Mouse (Mus musculus) kidney, adult 2 months (tissue): ENCODE measurements around the gene Tctex1d4.

Source experiments
- CTCF ChIP-seq: fragments of 200-500 bp; conservative IDR thresholded peaks from 2 replicates; pipeline ENCODE4 v1.5.1; 2011; ENCODE audit warnings: low read depth, mild to moderate bottlenecking, control low read depth, low read length, moderate library complexity, mixed read lengths; ENCODE audit not compliant: insufficient read depth, insufficient read length
- POLR2A ChIP-seq: fragments of 200-500 bp; IDR thresholded peaks from one replicate; pipeline ENCODE4 v1.6.1; 2011; ENCODE audit warnings: low read depth, low read length, control low read depth

DNA sequence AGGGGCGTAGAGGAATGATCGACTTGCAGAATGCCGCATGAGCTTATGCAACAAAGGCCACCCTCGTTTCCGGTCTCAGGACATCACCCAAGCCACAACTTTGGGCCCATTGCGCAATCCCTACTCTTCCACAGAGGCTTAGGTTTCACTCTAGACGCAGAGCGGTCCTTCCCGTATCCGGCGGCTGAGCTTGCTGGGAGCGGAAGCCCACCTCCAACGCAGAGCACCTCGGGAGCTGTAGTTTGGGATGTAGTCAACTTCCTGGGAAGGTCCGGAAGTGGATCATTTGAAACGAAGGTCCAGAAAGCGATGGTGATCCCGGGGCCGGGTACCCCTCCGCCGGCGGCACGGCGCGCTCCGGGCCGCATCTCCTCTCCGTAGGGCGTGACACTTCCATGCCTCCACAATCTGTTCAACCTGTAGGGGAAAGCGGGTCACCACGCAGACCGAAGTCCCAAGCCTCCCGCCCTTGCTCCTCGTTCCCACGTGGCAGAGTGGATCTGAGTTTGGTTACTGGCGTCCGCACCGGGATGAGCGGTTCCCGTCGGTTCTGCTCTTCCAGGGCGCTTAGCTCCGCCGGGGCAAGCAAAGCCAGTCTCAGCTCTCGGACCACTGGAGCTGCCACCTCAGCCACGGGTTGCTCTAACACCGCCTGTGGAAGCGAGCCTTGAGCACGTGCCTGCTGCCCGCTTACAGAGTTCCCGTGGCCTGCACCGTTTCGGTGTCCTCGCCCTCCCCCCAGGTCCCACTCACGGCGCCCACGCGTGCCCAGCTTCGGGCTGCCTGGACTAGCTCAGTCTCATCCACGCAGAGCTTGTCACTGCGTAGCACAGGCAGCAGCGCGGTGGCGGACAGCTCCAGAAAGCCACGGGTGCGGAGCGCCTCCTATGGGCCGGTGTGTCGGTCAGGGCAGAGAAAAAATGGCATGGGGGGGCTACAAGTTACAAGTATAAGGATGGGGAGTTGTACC lies 5.9 kb upstream of the Tctex1d4 start:
- TF ChIP-seq CTCF (peak; percentile 80), POLR2A (peak; percentile 33)
